Mouse (Mus musculus): ENCODE data around the gene Spns1. TPM values are rescaled to one million over a fixed set of nuclear protein-coding genes. Genes with fewer than 3 reads are reported as not detected.
"Not testable (repeated sequence)": the region's sequence is repeated elsewhere in the genome, so short reads cannot be mapped to it uniquely, and the experiment has no call there.

Gene Spns1
- polyA plus RNA-seq, 1 experiment: 52.3 TPM

DNA sequence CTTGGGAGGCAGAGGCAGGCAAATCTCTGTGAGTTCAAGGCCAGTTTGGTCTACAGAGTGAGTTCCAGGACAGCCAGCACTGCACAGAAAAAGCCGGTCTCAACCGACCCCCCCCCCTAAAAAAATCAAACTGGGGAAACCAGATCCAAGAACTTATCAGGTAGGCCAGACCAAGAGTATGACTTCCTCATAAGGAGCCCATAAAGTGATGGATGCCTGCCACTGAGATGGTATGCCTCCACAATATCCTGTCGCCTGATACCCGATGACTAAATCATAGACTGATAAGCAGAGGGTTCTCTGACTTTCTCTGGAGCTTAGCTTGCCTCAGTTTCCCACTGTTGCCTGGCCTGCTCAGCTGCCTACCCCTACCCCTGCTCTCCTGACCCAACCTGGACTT is 20.6 kb upstream of the Spns1 start:
- no peak overlapping the region for H3K4me3 ChIP-seq (ENCODE audit: low read depth, low read length)
- TF ChIP-seq CTCF (IDR thresholded peaks at IDR 0.05; ENCODE audit: low read depth, low read length) (no peak), EP300 (IDR thresholded peaks at IDR 0.05; ENCODE audit: insufficient read depth, low read depth, low read length) (no peak), POLR2A (IDR thresholded peaks at IDR 0.05; ENCODE audit: insufficient read depth, low read length) (no peak)

DNA sequence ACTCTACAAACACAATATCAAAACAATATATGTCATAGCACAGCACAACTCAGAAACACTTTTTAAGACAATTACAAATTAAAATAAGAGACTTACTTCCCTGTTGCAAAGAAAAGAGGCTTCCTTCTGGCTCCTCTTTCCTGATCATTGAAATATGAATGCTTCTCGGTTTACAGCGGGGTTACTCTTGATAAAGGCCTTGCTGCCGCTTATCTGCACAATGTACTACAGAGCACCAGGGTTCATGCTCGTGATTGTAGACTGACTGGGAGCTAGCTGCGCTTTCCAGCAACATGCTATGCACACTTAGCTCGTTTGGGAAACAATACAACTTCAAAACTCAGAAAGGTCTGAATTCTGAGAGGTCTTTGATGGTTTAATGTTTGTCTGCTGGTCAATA is 20.0 kb upstream of the Spns1 start:
- TF ChIP-seq CTCF (IDR thresholded peaks at IDR 0.05; ENCODE audit: low read depth, low read length) (no peak), EP300 (IDR thresholded peaks at IDR 0.05; ENCODE audit: insufficient read depth, low read depth, low read length) (no peak), POLR2A (IDR thresholded peaks at IDR 0.05; ENCODE audit: insufficient read depth, low read length) (no peak)
- Histone ChIP-seq H3K4me3 (ENCODE audit: low read depth, low read length) (no peak overlapping the region), H3K27ac (ENCODE audit: insufficient read depth, low read length) (no peak overlapping the region), H3K4me1 (ENCODE audit: control insufficient read depth, insufficient read depth, low read length) (no peaks in the 10 kb centered on the region), H3K9ac (ENCODE audit: low read depth, poor library complexity, severe bottlenecking) (peak overlapping the region; percentile 53; the same call in 1 of the 2 replicates), H3K36me3 (ENCODE audit: control insufficient read depth, insufficient read depth, low read length, poor library complexity, severe bottlenecking) (peaks cover 7% of the 10 kb centered on the region), H3K27me3 (ENCODE audit: control insufficient read depth, insufficient read depth, low read length, poor library complexity, severe bottlenecking) (no peaks in the 10 kb centered on the region), H3K9me3 (replicated peaks; ENCODE audit: control insufficient read depth, insufficient read depth, low read length, poor library complexity, severe bottlenecking) (no peaks in the 10 kb centered on the region)

More for the DNA sequence above, 20.6 kb upstream of the Spns1 start:
- H3K27ac ChIP-seq (ENCODE audit: insufficient read depth, low read length): no peak overlapping the region
- H3K27me3 ChIP-seq (ENCODE audit: control insufficient read depth, insufficient read depth, low read length, poor library complexity, severe bottlenecking): no peaks in the 10 kb centered on the region
- H3K4me1 ChIP-seq (ENCODE audit: control insufficient read depth, insufficient read depth, low read length): no peaks in the 10 kb centered on the region
- peaks cover 7% of the 10 kb centered on the region for H3K36me3 ChIP-seq (ENCODE audit: control insufficient read depth, insufficient read depth, low read length, poor library complexity, severe bottlenecking)
- H3K9ac ChIP-seq (ENCODE audit: low read depth, poor library complexity, severe bottlenecking): no peak overlapping the region
- no peaks in the 10 kb centered on the region for H3K9me3 ChIP-seq (replicated peaks; ENCODE audit: control insufficient read depth, insufficient read depth, low read length, poor library complexity, severe bottlenecking)

DNA sequence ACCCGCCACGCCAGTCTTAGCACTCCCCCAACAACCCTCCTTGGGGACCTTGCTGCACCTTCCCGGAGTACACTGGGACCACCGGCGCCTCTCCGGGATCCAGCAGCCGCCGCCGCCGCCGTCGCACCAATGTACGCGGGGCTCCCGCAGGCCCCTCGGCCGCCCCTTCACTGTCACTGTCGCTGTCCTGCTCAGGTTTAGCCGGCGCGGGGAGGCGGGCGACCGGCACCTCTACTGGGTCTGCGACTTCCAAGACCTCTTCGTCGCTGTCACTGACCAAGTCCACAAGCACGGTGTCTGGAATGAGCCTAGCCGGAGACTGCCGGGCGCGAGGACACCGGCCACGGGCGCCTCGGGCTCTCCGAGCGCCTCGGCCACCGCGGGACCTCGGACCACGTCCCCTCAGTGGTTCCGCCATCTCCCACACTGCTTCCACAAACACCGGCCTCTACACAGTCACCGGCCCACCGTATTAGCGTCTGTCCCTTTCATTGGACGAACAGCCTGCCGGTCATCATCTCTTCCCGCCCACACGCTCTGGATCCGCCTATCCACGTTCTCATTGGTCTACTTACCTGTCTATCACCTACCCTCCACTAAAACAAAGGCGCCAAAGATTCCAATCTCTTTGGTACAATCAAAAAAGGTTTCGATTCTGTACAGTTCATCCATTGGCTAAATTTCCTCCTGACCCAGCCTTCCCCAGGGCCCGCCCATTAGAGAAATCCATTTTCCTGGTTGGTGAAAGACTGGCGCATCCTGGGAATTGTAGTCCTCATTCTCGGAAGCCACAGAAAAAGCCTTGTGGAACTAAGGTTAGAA is 19.3 kb upstream of the Spns1 start, which contains the start of gene Nfatc2ip:
TSS of gene Nfatc2ip (minus strand) at position 440 of the 822 bp plus-strand sequence.
- H3K9ac ChIP-seq (ENCODE audit: low read depth, poor library complexity, severe bottlenecking): peak within 1 kb of the TSS; percentile 96
- peak within 1 kb of the TSS; percentile 90 for H3K4me3 ChIP-seq (ENCODE audit: low read depth, low read length)
- no peaks in the 10 kb centered on the region for H3K27me3 ChIP-seq (ENCODE audit: control insufficient read depth, insufficient read depth, low read length, poor library complexity, severe bottlenecking)
- no peaks in the 10 kb centered on the region for H3K9me3 ChIP-seq (replicated peaks; ENCODE audit: control insufficient read depth, insufficient read depth, low read length, poor library complexity, severe bottlenecking)
- peaks cover 8% of the 10 kb centered on the region for H3K36me3 ChIP-seq (ENCODE audit: control insufficient read depth, insufficient read depth, low read length, poor library complexity, severe bottlenecking)
- peaks cover 3% of the 10 kb centered on the region for H3K4me1 ChIP-seq (ENCODE audit: control insufficient read depth, insufficient read depth, low read length)
- TF ChIP-seq CTCF (IDR thresholded peaks at IDR 0.05; ENCODE audit: low read depth, low read length) (no peak), EP300 (IDR thresholded peaks at IDR 0.05; ENCODE audit: insufficient read depth, low read depth, low read length) (0 out of 2 replicates have a peak, but pooled peaks have one; percentile 9), POLR2A (IDR thresholded peaks at IDR 0.05; ENCODE audit: insufficient read depth, low read length) (peak; percentile 77)
- H3K27ac ChIP-seq (ENCODE audit: insufficient read depth, low read length): 0 out of 2 replicates have a peak within 1 kb of the TSS, but pooled peaks have one; percentile 18

DNA sequence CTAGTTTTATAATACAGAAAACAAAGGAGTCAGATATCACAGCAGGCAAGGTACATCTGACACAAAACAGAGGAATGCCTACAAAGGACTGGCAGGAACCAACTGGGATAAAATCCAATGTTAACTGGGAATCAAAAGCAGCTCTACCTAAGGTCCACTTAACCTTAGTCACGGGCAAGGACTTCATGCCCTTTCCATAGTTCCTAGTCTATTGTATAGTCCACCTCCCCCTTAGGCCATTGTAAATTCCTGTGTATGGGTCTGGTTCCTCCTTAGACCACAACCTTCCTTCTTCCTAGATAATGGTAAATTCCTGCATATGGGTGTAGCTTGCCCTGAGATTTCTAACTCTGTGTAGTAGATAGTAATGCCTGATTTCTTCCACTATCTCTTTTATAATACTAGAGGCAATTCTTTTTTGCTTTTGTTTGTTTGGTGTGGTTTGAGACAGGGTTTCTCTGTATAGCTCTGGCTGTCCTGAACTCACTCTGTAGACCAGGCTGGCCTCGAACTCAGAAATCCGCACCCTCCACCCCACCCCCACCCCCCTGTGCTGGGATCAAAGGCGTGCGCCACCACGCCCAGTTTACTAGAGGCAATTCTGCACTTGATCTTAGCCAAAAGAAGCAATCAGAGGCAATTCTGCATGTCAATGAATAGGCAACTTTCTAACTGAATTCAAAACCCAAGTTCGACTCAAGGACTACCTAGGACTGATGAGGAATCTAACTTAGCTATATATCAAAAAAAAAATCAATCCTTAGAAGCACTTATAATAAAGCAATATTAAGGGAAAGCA is 15.0 kb upstream of the Spns1 start:
- Histone ChIP-seq H3K27ac (ENCODE audit: insufficient read depth, low read length) (peak overlapping the region; percentile 85), H3K36me3 (ENCODE audit: control insufficient read depth, insufficient read depth, low read length, poor library complexity, severe bottlenecking) (peaks cover 48% of the 10 kb centered on the region)
- not testable (repeated sequence) for H3K9me3 ChIP-seq (replicated peaks; ENCODE audit: control insufficient read depth, insufficient read depth, low read length, poor library complexity, severe bottlenecking); H3K4me1 ChIP-seq (ENCODE audit: control insufficient read depth, insufficient read depth, low read length); H3K4me3 ChIP-seq (ENCODE audit: low read depth, low read length); H3K27me3 ChIP-seq (ENCODE audit: control insufficient read depth, insufficient read depth, low read length, poor library complexity, severe bottlenecking); H3K9ac ChIP-seq (ENCODE audit: low read depth, poor library complexity, severe bottlenecking)
- TF ChIP-seq EP300 (IDR thresholded peaks at IDR 0.05; ENCODE audit: insufficient read depth, low read depth, low read length): peak; percentile 87

DNA sequence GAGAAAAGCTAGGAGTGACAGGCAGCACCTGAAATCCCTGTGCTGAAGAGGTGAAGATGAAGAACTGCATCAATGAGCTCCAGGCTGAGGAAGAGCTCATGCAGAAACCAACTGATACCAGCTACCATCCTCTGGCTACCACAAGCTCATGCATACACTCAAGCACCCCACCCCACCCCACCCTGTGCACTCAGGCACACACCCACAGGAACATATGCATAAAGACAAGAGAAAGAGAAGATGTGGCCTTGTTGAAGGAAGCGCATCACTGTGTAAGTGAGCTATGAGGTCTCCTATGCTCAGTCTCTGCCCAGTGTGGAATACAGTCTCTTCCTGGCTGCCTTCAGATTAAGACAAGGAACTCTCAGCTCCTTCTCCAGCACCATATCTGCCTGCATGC is 10.9 kb upstream of the Spns1 start:
- H3K9ac ChIP-seq (ENCODE audit: low read depth, poor library complexity, severe bottlenecking): no peak overlapping the region
- H3K27ac ChIP-seq (ENCODE audit: insufficient read depth, low read length): peak overlapping the region; percentile 77
- peaks cover 3% of the 10 kb centered on the region for H3K4me1 ChIP-seq (ENCODE audit: control insufficient read depth, insufficient read depth, low read length)
- H3K9me3 ChIP-seq (replicated peaks; ENCODE audit: control insufficient read depth, insufficient read depth, low read length, poor library complexity, severe bottlenecking): no peaks in the 10 kb centered on the region
- no peak overlapping the region for H3K4me3 ChIP-seq (ENCODE audit: low read depth, low read length)
- H3K36me3 ChIP-seq (ENCODE audit: control insufficient read depth, insufficient read depth, low read length, poor library complexity, severe bottlenecking): peaks cover 66% of the 10 kb centered on the region
- no peaks in the 10 kb centered on the region for H3K27me3 ChIP-seq (ENCODE audit: control insufficient read depth, insufficient read depth, low read length, poor library complexity, severe bottlenecking)
- no peak for TF ChIP-seq EP300 (IDR thresholded peaks at IDR 0.05; ENCODE audit: insufficient read depth, low read depth, low read length)
- TF ChIP-seq CTCF (IDR thresholded peaks at IDR 0.05; ENCODE audit: low read depth, low read length): no peak
- no peak for TF ChIP-seq POLR2A (IDR thresholded peaks at IDR 0.05; ENCODE audit: insufficient read depth, low read length)
